Mouse (Mus musculus): Measurements from ENCODE around the gene Met.

Met gene

DNA sequence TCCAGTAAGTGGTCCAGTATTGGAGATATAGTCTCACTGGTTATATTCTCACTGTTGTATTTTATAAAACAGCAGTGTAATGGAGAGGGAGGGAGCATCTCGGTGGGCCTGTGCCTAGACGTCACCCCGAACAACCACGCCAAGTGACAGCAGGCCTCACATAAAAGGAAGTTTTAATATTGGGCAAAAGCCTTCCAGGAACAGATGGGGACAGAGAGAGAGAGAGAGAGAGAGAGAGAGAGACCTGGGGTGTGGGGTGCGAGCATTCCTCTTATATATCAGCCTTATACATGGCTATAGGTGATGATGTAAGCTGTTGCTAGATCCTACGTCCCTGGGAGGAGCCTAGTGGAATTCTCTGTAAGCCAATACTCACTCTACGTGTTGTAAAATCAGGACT is 90.7 kb downstream of the Met start:
- no peak for DNase-seq

DNA sequence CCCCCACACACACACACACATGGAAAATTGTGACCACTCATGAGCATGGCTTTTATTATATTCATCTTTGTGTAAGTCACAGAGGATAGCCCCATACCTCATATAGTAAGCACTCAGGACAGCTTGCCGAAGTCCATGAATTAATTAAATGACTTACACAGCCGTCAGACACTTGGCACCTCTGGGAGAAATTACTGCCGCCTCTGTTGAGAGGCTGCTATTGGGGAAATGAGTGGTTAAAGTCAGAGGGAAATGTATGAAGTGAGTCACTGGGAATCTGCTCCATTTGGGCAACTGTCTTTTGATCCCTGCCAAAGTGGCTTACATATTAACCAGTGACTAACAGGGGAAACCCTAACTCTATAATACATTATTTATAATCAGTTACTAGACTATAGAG is 91.2 kb downstream of the Met start:
- DNase-seq = peak; percentile 18 to 27

DNA sequence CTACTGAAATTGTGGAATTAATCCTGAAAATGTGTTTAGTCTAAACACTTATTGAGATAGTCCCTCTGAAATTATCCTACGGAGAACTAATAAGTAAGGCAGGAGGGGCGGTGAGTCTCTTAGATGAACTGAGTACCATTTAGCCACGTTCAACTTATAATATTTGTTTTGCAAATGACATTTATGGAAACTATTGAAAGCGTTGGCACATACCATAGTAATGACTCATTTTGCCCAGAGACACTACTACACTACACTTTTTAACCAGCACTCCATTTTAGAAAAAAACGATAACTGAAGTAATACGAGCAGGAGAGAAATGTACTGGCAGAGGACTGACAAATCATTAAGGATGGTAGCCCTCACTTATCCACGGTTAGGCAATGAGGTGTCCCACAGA is 92.1 kb downstream of the Met start:
- DNase-seq = no peak

DNA sequence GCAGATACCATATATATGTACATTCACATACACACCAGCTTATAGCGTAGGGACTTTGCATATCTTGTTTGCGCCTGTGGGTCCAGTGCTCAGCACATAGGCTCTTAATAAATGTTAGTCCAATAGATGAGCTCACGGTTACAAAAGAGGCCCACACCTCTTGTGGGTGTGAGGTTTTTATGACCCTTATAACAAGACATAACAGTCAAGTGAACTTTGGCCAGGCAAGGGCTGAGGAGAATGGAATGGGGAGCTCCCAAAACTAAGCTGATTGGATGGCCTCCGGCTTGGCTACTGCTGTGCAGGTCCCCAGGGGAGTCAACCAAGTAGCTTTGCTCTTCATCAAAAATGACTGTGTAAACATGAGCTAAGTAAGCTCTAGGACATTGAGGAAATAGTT is 96.1 kb downstream of the Met start:
- peak; percentile 30 to 37 for DNase-seq

DNA sequence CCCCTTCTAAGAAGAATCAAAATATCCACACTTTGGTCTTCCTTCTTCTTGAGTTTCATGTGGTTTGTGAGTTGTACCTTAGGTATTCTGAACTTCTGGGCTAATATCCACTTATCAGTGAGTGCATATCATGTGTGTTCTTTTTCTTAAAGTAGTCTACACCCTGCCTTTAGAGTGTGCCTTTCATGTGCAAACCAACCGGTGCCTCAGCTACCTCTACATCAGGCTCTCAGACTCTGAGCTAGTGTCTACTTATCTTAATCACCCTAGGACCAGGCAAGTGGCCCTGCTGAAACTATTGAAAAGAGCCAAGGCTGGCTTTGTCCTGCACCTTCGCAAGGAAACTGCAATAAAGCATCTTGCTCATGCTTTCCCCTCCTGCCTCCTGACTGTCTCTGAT is 97.7 kb downstream of the Met start:
- no peak for DNase-seq

DNA sequence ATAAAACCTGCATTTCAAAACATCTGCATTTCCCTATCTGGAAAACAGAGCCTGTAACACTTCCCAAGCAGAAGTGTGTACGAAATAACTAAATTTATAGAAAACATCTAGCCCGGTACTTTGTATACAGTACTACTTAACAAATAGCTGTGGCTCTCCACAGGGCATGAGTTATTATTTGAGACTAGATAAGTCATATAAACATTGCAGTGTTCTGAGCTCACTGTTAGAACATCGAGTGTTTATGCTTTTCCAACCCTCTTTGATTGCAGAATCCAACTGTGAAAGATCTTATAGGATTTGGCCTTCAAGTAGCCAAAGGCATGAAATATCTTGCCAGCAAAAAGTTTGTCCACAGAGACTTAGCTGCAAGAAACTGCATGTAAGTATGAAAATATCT is 98.3 kb downstream of the Met start:
- no peak for DNase-seq

DNA sequence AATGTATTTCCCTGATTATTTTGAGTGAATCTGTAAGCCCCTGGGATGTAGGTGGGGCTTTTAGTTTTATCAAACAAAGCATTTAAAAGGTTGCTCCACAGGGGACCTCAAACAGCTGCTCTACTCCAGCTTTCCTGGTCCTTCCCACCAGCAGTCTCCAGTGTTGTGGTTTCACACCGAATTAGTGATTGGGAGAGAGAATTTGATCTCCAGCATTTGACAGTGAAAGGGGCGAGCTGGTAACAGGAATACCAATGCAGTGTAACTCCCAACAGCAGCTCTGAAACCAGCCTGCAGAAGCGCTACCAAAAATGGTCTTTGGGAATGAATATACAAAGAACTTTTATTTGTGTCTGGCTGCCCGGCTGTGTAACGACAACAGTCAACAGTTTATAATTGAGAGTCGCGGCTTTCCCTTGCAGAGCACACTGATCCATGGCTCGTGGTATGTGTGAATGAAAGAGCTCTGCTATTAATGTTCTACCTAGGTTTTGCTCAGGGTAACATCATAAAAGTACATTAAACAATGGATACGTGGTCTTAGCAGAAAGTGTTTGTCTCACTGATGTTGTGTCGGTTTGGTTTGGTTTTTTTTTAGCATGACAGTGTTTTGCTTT is 99.0 kb downstream of the Met start:
- DNase-seq = no peak

DNA sequence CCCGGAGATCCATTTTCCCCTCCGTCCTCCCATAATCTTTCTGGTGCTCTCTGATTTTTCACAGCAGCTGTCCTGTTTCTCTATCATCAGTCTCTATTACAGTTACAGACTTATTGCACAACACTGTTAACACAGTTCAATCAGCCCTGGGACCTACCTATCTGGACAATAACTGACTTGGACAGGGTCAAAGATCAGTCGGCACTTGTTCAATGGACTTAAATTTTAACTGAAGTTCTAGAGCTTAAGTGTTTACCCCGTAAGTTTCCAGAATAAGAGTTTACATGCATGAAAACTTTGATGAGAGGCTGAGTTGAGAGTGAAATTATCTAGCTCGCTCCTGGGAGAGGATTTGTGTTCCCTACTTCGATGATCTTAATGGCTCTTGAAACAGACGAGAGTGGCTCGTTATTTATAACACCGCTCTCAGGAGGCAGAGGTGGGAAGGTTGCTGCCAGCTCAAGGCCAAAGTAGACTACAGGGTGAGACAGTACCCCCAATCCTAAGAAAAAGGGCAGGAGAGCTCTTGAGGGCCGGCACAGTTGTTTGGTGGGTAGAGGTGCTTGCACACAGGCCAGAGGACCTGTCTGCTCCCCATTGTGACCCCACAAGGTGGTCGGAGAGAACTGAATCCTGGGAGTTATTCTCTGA is 105.2 kb downstream of the Met start:
- no peak for DNase-seq

DNA sequence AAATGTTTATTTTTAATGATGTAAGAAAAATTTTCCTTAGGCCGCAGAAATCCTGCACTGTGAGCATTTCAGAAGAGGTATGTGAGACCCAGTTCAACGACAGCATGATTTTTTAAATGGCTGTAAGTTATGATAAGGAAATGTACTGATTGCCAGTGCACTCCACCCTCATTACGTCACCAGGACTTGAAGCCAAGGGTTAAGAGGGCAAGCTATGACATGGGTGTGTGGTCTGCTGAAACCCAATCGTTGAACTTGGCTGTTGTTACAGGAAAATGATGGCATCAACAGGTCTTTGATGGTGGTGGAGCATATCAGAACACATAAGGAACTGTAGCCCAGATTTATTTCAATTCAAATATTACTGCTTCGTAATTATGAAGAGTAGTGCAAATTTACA is 109.6 kb downstream of the Met start:
- no peak for DNase-seq

DNA sequence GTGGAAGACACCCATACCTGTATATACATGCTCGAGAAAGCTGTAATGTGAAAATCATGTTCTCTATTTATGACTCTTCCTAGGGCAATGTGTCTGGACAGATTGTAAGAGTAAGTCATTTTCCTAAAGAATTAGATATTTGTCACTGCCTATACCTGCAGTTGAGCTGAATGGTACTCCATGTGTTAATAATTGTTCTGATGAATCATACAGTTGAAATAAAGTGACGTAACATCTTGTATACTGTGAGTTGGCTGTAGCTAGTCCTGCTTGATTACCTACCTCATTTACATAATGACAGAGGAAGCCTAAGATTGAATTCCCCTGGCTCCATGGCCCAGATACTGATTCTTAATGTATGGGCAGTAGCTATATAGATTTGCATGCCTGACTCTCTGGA is 110.1 kb downstream of the Met start:
- DNase-seq = no peak

DNA sequence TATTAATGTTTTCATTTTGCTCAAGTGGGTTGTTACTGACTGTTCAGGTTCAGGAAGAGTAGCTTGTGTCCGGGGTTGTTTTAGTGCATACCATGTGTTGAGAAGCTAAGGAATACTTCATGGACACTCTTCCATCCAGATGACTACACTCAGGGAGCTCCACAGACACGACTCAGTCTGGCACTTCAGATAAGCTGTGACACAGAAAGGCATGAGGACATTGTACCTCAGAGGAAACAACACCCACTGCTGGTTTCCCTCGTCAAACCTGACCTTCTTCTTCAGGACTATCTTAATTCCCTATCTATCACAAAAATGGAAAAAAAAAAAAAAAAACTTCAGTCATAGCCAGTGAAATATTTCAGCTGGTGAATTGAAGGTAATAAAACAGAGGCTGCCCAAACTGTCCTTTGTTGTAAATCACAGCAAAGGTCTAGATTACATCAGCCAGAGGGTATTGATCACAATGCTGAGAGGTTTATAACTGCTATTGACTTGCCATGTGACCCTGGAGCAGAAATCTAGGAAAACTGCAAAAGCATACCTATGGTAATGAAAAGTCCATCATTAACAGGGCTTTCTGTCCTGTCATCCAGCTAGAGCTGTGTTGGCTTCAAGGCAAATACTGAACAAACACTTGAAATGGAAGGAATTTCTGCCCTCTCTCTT is 114.6 kb downstream of the Met start:
- DNase-seq = no peak

DNA sequence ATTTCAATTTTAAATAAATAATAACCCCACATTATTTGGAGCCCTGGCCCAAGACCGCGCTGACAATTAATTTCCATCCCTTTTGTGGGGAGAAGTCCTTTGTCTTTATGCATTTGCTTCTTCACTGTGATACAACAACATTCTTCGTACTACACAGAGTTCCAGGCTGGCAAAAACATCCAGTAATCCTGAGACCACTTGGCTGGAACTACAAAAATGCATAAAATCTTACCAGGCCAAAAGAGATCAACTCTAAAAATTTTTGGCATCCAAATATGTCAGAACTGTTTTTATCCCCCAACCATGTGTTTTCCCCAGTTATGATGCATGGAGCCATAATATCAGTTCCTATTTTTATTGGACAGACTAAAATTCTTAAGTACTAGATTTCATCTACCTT is 116.7 kb downstream of the Met start:
- no peak for DNase-seq

DNA sequence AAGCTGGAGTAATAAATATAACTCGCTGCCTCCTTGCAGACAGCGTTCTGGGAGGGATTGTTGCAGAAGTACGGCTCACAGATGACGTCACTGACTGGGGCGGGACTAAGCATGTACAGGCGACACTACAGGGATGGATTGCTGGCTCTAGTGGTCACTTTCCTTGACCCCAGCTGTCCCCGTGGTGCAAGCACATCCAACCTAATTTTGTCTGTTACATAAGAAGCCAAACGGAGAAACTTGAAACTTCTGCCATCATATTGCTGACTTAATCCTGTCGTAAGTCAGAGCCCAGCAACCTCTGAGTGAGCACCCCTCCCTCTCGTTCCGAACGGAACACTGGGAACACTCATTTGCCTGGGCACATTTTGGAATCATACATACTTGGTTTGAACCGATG is 120.4 kb downstream of the Met start:
- DNase-seq = peak; percentile 83 to 85

DNA sequence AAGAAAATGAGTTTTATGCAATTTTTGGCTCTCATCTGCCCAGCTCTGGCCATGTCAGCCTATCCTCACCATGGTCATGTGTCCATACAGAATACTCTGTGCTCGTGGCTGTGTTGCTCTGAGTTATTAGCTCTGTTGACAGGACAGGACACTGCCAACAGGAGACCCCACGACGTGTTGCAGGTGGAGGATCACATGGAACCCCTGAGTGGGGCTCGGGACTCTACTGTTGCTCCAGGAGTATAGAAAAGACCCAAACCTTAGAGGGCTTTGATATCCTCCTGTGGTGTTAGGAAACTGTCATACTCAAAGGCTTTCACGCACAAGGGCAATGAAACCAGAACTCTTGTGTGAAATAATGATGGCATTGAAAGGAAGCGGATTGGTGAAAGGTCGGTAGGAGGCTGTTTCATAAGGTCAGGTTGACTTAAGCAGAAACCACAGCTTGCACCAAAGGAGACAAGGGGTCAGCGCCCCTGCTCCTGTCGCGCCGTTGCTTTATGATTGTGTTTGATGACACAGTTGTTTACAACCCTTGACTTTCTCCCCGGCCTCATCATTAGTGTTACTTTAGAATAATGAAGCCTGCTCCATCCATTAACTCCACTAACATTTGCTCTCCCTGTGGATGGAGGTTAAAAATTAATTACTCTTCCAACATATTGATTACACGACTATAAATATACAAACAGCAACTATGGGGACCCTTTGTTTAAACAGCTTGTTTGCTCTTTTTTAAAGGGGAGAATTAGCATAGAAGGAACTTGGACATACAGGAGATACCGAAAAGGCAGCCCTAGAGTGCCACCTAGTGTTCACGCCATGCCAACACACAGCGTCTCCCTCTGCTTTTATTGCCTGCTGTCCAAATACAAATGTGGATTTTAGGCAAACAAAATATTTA is 125.7 kb downstream of the Met start:
- peak; percentile 88 to 89 for DNase-seq

DNA sequence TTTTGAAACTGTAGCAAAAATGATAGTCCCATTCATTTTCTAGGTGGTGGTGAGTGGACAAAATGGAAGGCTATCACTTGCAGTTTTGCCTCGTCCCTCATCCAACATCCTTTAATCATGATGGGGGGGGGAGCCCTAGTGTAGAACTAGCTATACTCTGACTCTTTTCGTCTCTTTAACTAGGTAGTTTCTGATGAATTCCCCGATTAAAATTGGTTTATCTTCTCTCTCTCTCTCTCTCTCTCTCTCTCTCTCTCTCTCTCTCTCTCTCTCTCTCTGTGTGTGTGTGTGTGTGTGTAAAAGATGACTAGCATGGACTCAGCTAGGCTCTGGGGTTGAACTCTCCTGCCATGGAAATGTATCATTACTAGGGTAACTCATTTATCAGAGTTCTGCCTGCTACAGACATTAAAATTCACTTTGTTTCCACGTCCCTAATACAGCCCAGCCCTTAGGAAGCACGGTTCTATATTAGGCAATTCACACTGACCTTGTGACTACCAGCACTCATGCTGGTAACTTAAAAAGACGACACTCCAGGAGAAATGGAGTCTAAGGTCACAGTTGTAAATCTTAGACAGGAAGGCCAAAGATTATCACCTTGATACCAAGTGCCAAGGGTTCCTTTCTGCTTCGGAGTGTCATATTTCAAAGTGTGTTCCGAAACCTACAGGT is 126.5 kb downstream of the Met start:
- DNase-seq = no peak

DNA sequence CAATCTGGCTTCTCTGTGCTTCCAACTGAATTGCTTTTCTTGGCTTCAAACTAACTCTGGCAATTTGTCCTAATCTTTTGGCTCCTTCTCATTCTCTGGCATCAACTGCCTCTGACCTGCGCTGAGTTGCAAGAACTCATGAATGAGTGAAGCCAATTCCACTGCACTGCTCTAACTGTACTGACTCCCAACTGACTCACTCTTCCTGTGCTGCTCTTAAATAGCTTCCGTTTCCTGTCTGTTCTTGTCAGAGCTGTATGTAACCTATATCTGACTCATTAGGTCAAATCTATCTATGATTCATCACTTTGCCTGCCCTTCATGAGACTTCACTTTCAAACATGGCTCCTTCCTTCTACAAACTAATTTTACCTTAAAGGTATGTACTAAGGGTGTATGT is 130.4 kb downstream of the Met start:
- DNase-seq = no peak

DNA sequence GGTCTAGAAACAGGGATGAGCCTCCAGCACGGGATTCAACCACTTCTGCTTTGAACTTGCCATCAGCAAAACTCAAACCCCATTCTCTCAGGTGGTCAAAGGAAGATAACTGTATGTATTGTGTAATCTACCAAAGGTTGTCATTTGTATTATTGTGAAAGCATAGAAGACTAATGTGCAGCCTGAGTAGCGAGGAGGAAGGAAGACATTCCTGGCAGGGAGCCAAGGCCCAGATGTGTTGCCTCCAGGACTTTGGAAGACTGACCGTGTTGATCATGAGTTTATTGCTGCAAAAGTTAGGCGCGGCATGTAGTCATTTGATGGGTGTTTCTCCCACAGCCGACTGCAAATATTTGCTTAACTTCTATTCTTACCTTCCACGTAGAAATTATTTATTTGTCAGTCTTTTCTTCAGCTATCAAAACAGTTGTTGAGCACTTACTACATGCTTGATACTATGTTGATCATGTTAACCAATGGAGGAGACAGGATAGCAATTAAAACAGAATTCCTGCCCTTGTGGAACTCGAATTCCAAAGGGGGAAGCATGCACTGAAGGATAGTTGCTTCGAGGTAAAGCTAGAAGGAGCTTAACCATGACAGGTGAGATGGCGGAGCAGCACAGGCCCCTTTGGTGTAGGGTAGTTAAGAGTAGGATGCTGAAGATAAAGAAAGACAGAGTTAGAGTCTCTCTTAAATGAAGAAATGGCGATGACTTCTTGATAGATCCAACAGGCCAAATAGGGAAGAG is 132.3 kb downstream of the Met start:
- peak; percentile 61 to 71 for DNase-seq

DNA sequence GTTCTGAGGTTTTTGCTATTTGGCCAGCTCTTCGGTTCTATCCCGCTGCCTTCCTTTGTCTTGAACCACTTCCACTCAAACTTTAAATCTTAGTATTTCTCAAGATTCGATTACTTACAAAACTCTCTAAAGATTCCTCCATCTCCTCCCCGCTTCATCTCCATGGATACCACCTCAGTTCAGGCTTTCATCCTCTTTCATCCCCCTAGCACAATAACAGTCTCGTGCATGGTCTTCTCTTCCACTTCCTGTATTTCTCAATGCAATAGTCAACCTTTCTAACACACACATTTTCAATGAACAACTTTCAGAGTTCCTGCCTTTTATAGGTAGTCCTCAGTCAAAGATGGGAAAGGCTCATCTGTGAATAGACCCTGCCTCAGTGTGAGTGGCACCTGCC is 135.8 kb downstream of the Met start:
- DNase-seq = no peak

DNA sequence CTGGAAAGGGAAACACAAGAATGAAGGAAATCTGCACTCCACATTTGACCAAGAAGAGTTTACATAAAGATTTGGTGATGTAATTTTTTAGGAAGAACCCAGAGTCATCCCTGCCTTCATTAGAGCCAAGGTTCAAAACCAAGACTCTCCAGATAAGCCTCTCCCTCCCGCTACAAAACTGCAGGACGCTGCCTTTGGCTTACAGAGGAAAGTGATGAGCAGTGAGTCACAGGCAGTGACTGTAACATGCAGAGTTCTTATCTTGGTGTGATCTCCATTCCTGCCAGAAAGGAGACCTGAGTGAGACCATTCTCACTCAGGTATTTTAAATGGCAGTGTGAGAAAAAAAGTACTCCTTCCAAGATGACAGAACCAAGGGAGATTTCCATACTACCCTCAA is 137.9 kb downstream of the Met start:
- no peak for DNase-seq

DNA sequence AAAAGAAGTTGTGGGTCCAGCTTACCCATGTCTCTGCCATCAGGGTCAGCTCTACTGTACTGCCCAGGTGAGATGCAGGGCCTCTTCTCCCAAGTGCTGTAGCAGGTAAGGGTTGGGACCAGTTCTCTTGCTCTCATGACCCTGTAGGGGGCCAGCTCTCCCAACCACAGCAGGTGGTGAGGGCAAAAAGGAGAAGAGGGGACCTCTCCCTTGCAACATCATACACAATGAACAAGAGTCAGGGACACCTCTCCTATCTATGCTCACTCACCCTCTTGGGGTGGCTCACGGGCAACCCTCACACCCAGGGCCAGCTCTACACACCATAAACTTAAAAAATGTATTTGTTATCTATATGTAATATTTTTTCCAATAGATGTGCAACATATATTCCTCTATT is 143.3 kb downstream of the Met start:
- DNase-seq = no peak

DNA sequence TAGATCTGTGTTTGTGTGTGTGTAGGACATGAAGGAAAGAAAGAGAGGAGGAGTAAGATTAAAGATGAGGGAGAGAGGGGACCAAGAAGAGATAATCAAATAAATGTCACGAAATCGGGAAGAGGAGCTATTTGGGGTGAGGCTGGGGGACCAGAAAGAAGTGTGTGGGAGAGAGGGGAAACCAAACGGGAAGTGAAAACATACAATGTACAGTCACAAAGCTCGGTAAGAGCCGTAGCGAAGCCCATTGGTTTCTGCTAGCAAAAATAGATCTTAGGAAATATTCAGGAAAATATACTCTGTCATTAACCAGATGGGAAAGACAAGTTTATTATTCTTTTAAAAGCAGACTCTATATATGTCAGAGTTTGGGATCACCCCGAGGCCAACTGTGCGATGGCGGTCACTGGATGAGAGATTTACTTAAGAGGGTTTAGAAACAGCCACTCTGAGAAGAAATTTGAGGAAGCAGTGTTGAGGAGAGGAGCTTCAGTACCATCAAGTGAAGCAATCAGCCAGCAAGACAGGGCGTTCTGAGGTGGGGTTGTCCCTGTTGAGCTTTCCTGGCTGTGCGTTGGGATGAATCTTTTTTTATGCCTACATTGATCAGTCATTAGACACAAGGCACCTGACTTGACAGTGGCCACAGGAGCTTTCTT is 147.9 kb downstream of the Met start:
- DNase-seq = no peak

DNA sequence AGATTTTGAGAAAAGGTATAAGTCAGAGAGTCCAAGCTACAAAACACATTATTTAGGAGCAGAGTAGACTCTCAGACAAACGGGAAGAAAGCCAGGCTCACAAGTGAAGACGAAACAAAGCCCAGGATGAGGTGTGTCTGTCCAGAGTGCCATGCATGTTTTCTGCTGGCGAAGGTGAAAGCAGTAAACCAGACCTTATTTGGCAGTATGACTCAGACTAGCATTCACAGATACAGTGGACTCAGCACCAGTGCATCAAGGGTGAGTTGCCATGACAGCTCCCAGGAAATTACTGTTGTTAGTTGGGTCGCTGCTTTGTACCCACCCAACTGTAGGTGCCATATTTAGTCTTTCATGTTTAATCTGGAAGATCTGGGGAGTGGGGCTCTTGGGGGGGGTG is 149.1 kb downstream of the Met start:
- DNase-seq = no peak

Measured in kidney, postnatal 4 days (tissue).